Mouse (Mus musculus) lung, postnatal 14 days (tissue): ENCODE results near the gene Zfp850.
"Not testable (repeated sequence)": the region's sequence is repeated elsewhere in the genome, so short reads cannot be mapped to it uniquely, and the experiment has no call there.

Source experiments
- DNase-seq: peaks from one replicate; pipeline ENCODE4 v3.0.0; 2021

Gene Zfp850

GRCm38 (mm10) chr7:28013549-28014444 lies at the start of gene Zfp850:
Zfp850 (minus strand) TSS chr7:28014115.
- peak; percentile 77 for DNase-seq

GRCm38 (mm10) chr7:28059972-28060371 lies 46.1 kb upstream of the Zfp850 start:
- no peak for DNase-seq

- peak; percentile 42 for DNase-seq
These were observed 39.4 kb upstream of the Zfp850 start for GRCm38 (mm10) chr7:28053046-28053930.

GRCm38 (mm10) chr7:28050584-28050983 lies 36.7 kb upstream of the Zfp850 start:
- no peak for DNase-seq

- peak; percentile 99 for DNase-seq
These were observed 35.8 kb upstream of the Zfp850 start, which contains the start of gene Psmc4 for GRCm38 (mm10) chr7:28049476-28050409. Psmc4 (minus strand) TSS chr7:28050101.

GRCm38 (mm10) chr7:28044524-28044923 lies 30.6 kb upstream of the Zfp850 start:
- no peak for DNase-seq

GRCm38 (mm10) chr7:28014445-28014810 lies 513 bp upstream of the Zfp850 start:
- DNase-seq, result no peak

GRCm38 (mm10) chr7:28010271-28010670 lies 3.6 kb downstream of the Zfp850 start:
- DNase-seq, result no peak

GRCm38 (mm10) chr7:27982197-27982596 lies 31.7 kb downstream of the Zfp850 start:
- no peak for DNase-seq

GRCm38 (mm10) chr7:27978683-27979528 lies 35.0 kb downstream of the Zfp850 start, which contains the start of gene Zfp780b:
Zfp780b (minus strand) TSS chr7:27979171.
- peak; percentile 73 for DNase-seq

GRCm38 (mm10) chr7:27949451-27949850 lies 64.5 kb downstream of the Zfp850 start:
- not testable (repeated sequence) for DNase-seq

GRCm38 (mm10) chr7:27941869-27942268 lies 72.0 kb downstream of the Zfp850 start:
- peak; percentile 28 for DNase-seq
